Mouse (Mus musculus): ENCODE results near the gene Dgki. TPM values are rescaled to one million over a fixed set of nuclear protein-coding genes. Genes with fewer than 3 reads are reported as not detected.

Gene Dgki
- polyA plus RNA-seq, 1 experiment from 2014 or later: 2.8 TPM

DNA sequence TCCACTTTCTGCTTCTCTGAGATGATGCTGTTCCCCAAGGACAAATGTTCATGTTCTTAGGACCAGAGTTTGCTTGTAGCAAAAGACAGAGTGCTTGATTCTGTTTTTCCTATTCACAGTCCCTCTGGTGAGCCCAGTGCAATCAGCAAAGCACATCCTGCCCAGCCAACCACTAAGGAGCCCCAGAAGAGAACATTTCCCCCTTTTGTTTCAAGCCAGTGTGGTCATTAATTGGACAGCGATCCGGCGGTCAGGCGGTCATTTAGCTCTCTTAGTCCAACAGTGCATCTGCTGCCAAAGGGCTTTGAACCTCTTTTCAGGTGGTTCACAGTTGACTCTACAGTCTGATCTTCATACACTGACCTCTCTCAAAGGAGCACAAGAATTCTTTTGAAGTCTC is 10.6 kb upstream of the Dgki start:
- no peak for ATAC-seq (ENCODE audit: insufficient read depth, low FRiP score, low TSS enrichment)
- no peak for DNase-seq (ENCODE audit: low spot score)
- H3K4me3 ChIP-seq (ENCODE audit: low read depth, low read length): no peak overlapping the region
- H3K4me2 ChIP-seq (ENCODE audit: low read depth): no peak overlapping the region
- H3K27me3 ChIP-seq (ENCODE audit: control insufficient read depth, insufficient read depth, low read length): no peaks in the 10 kb centered on the region
- WGBS: 89% methylated on average over 4 of the region's 4 CpGs
- no peak overlapping the region for H3K9ac ChIP-seq (ENCODE audit: low read length)
- no peak overlapping the region for H3K27ac ChIP-seq (ENCODE audit: low read depth, low read length)
- H3K9me3 ChIP-seq (ENCODE audit: control insufficient read depth, low read length): no peaks in the 10 kb centered on the region
- H3K36me3 ChIP-seq (ENCODE audit: control insufficient read depth, insufficient read depth, low read length): no peaks in the 10 kb centered on the region
- no peaks in the 10 kb centered on the region for H3K4me1 ChIP-seq (ENCODE audit: control insufficient read depth, insufficient read depth, low read length)

GRCm38 (mm10) chr6:37306616-37307015 is 6.6 kb upstream of the Dgki start:
- Histone ChIP-seq H3K27me3 (ENCODE audit: control insufficient read depth, insufficient read depth, low read length) (peaks cover under 1% of the 10 kb centered on the region), H3K9ac (ENCODE audit: low read length) (no peak overlapping the region), H3K36me3 (ENCODE audit: control insufficient read depth, insufficient read depth, low read length) (no peaks in the 10 kb centered on the region), H3K4me2 (ENCODE audit: low read depth) (no peak overlapping the region), H3K27ac (ENCODE audit: low read depth, low read length) (no peak overlapping the region), H3K4me3 (ENCODE audit: low read depth, low read length) (no peak overlapping the region), H3K4me1 (ENCODE audit: control insufficient read depth, insufficient read depth, low read length) (no peaks in the 10 kb centered on the region), H3K9me3 (ENCODE audit: control insufficient read depth, low read length) (no peaks in the 10 kb centered on the region)
- WGBS: 79% methylated on average over 1 of the region's 1 CpGs
- DNase-seq (ENCODE audit: low spot score) (no peak), ATAC-seq (ENCODE audit: insufficient read depth, low FRiP score, low TSS enrichment) (no peak)

DNA sequence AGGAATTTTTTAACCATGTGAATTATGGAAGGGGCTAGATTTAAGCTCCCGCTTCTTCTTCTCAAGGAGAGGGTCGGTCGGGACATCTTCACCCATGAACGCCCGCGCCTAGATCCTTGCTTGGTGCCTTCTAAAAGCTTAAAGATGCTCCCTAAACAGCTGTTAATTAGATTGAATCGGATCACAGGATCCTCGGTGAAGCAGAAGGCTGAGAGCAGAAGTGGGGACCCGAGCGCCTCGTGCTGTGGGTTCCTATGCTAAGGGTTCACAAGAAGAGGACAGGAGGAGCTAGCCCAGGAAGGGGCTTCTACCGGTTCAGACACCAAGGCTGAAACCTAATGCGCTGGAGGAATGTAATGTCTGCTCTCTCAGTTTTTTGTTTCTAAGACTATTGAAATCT is 508 bp upstream of the Dgki start:
- no peaks in the 10 kb centered on the region for H3K36me3 ChIP-seq (ENCODE audit: control insufficient read depth, insufficient read depth, low read length)
- H3K27ac ChIP-seq (ENCODE audit: low read depth, low read length): no peak overlapping the region
- H3K4me2 ChIP-seq (ENCODE audit: low read depth): peak overlapping the region; percentile 90
- 10% methylated on average over 13 of the region's 13 CpGs for WGBS
- no peak overlapping the region; the same call in 1 of the 2 replicates for H3K9ac ChIP-seq (ENCODE audit: low read length)
- no peaks in the 10 kb centered on the region for H3K9me3 ChIP-seq (ENCODE audit: control insufficient read depth, low read length)
- peak overlapping the region; percentile 51 for H3K4me3 ChIP-seq (ENCODE audit: low read depth, low read length)
- H3K27me3 ChIP-seq (ENCODE audit: control insufficient read depth, insufficient read depth, low read length): peaks cover 22% of the 10 kb centered on the region
- DNase-seq (ENCODE audit: low spot score) (peak; percentile 20), ATAC-seq (ENCODE audit: insufficient read depth, low FRiP score, low TSS enrichment) (peak; percentile 10; the same call in 1 of the 2 replicates)
- peaks cover 3% of the 10 kb centered on the region; the same call in 1 of the 2 replicates for H3K4me1 ChIP-seq (ENCODE audit: control insufficient read depth, insufficient read depth, low read length)

GRCm38 (mm10) chr6:37298982-37299381 is 1.0 kb downstream of the Dgki start:
- no peak overlapping the region for H3K27ac ChIP-seq (ENCODE audit: low read depth, low read length)
- no peaks in the 10 kb centered on the region for H3K36me3 ChIP-seq (ENCODE audit: control insufficient read depth, insufficient read depth, low read length)
- no peak for ATAC-seq (ENCODE audit: insufficient read depth, low FRiP score, low TSS enrichment)
- whole genome bisulfite sequencing: 44% methylated on average over 4 of the region's 4 CpGs
- no peak for DNase-seq (ENCODE audit: low spot score)
- H3K9ac ChIP-seq (ENCODE audit: low read length): no peak overlapping the region
- peaks cover 3% of the 10 kb centered on the region; the same call in 1 of the 2 replicates for H3K4me1 ChIP-seq (ENCODE audit: control insufficient read depth, insufficient read depth, low read length)
- peak overlapping the region; percentile 90 for H3K4me2 ChIP-seq (ENCODE audit: low read depth)
- peaks cover 22% of the 10 kb centered on the region for H3K27me3 ChIP-seq (ENCODE audit: control insufficient read depth, insufficient read depth, low read length)
- H3K9me3 ChIP-seq (ENCODE audit: control insufficient read depth, low read length): no peaks in the 10 kb centered on the region
- H3K4me3 ChIP-seq (ENCODE audit: low read depth, low read length): peak overlapping the region; percentile 51

GRCm38 (mm10) chr6:37297744-37298482 is 2.1 kb downstream of the Dgki start:
- peaks cover 22% of the 10 kb centered on the region for H3K27me3 ChIP-seq (ENCODE audit: control insufficient read depth, insufficient read depth, low read length)
- ATAC-seq (ENCODE audit: insufficient read depth, low FRiP score, low TSS enrichment): no peak
- H3K9me3 ChIP-seq (ENCODE audit: control insufficient read depth, low read length): no peaks in the 10 kb centered on the region
- DNase-seq (ENCODE audit: low spot score): no peak
- no peak overlapping the region for H3K4me3 ChIP-seq (ENCODE audit: low read depth, low read length)
- H3K4me1 ChIP-seq (ENCODE audit: control insufficient read depth, insufficient read depth, low read length): peaks cover 3% of the 10 kb centered on the region; the same call in 1 of the 2 replicates
- H3K9ac ChIP-seq (ENCODE audit: low read length): no peak overlapping the region
- H3K36me3 ChIP-seq (ENCODE audit: control insufficient read depth, insufficient read depth, low read length): no peaks in the 10 kb centered on the region
- 45% methylated on average over 8 of the region's 8 CpGs for WGBS
- no peak overlapping the region for H3K4me2 ChIP-seq (ENCODE audit: low read depth)
- H3K27ac ChIP-seq (ENCODE audit: low read depth, low read length): no peak overlapping the region

GRCm38 (mm10) chr6:37292068-37292467 is 7.9 kb downstream of the Dgki start:
- WGBS: 90% methylated on average over 2 of the region's 2 CpGs
- H3K4me3 ChIP-seq (ENCODE audit: low read depth, low read length): no peak overlapping the region
- no peaks in the 10 kb centered on the region for H3K9me3 ChIP-seq (ENCODE audit: control insufficient read depth, low read length)
- no peaks in the 10 kb centered on the region for H3K27me3 ChIP-seq (ENCODE audit: control insufficient read depth, insufficient read depth, low read length)
- DNase-seq (ENCODE audit: low spot score) (no peak), ATAC-seq (ENCODE audit: insufficient read depth, low FRiP score, low TSS enrichment) (no peak)
- no peak overlapping the region for H3K27ac ChIP-seq (ENCODE audit: low read depth, low read length)
- H3K9ac ChIP-seq (ENCODE audit: low read length): no peak overlapping the region
- no peaks in the 10 kb centered on the region for H3K36me3 ChIP-seq (ENCODE audit: control insufficient read depth, insufficient read depth, low read length)
- H3K4me1 ChIP-seq (ENCODE audit: control insufficient read depth, insufficient read depth, low read length): no peaks in the 10 kb centered on the region
- H3K4me2 ChIP-seq (ENCODE audit: low read depth): no peak overlapping the region

DNA sequence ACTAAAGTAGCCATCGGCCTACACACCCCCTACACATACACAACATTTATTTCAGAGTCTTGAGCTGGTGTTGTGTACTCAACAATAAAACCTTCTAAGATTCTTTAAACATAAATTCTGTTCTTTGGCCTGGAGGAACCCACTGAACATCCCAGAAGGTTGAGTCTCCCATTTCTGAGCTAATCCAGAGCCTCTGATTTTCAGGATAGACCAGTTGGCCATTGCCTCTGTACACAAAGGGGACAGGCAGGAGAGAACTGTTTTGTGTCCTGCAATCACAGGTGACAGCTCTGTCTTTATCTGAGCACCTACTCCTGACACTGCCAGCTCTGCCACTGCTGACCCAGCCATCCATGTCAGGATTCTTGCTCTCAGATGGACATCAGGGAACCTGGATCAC is 8.8 kb downstream of the Dgki start:
- no peak for DNase-seq (ENCODE audit: low spot score)

DNA sequence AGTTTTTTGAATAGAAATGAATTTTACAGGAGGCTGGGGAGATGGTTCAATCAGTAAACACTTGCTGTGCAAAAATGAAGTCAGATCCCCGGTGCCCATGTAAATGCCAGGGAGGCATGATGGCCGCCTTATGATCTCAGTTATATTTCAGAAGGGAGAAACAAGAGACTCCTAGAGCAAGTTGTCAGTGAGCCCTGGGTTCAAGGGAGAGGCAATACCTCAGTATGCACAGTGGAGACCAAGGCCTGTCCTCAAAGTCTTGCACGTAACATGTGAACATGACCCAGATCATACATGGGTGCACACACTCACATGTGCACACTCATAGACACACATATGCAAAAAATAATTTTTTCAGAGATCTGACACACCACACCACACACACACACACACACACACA is 9.3 kb downstream of the Dgki start:
- Histone ChIP-seq H3K36me3 (ENCODE audit: control insufficient read depth, insufficient read depth, low read length) (no peaks in the 10 kb centered on the region), H3K4me3 (ENCODE audit: low read depth, low read length) (no peak overlapping the region), H3K9ac (ENCODE audit: low read length) (no peak overlapping the region), H3K27me3 (ENCODE audit: control insufficient read depth, insufficient read depth, low read length) (no peaks in the 10 kb centered on the region), H3K4me1 (ENCODE audit: control insufficient read depth, insufficient read depth, low read length) (no peaks in the 10 kb centered on the region), H3K27ac (ENCODE audit: low read depth, low read length) (no peak overlapping the region), H3K9me3 (ENCODE audit: control insufficient read depth, low read length) (no peaks in the 10 kb centered on the region), H3K4me2 (ENCODE audit: low read depth) (no peak overlapping the region)
- 98% methylated on average over 3 of the region's 3 CpGs for WGBS
- no peak for DNase-seq (ENCODE audit: low spot score)
- no peak for ATAC-seq (ENCODE audit: insufficient read depth, low FRiP score, low TSS enrichment)

More for the DNA sequence above, 8.8 kb downstream of the Dgki start:
- Histone ChIP-seq H3K4me1 (ENCODE audit: control insufficient read depth, insufficient read depth, low read length) (no peaks in the 10 kb centered on the region), H3K9me3 (ENCODE audit: control insufficient read depth, low read length) (no peaks in the 10 kb centered on the region), H3K27ac (ENCODE audit: low read depth, low read length) (no peak overlapping the region), H3K4me3 (ENCODE audit: low read depth, low read length) (no peak overlapping the region), H3K36me3 (ENCODE audit: control insufficient read depth, insufficient read depth, low read length) (no peaks in the 10 kb centered on the region), H3K9ac (ENCODE audit: low read length) (no peak overlapping the region), H3K27me3 (ENCODE audit: control insufficient read depth, insufficient read depth, low read length) (no peaks in the 10 kb centered on the region), H3K4me2 (ENCODE audit: low read depth) (no peak overlapping the region)
- no peak for ATAC-seq (ENCODE audit: insufficient read depth, low FRiP score, low TSS enrichment)
- 96% methylated on average over 1 of the region's 1 CpGs for WGBS

DNA sequence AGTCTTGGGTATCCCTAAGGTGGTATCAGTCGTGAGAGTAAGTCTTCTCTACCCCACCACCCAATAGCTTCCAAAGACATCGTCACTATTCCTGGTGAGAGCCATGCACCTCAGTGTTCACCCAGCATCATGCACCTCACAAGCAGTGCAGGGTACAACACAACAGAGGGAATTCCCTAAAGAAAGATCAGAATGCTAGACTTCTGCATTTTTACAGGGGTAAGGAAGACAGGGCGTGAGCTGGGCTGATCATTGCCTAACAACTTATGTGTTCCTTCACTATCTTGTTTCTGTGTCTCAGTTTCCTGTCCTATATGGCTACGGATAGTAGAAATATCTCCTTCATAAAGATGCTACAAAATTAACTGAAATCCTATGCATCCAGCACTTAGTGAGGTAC is 13.8 kb downstream of the Dgki start:
- no peak overlapping the region for H3K27ac ChIP-seq (ENCODE audit: low read depth, low read length)
- DNase-seq (ENCODE audit: low spot score): no peak
- H3K4me2 ChIP-seq (ENCODE audit: low read depth): no peak overlapping the region
- H3K4me1 ChIP-seq (ENCODE audit: control insufficient read depth, insufficient read depth, low read length): no peaks in the 10 kb centered on the region
- 92% methylated on average over 4 of the region's 4 CpGs for WGBS
- no peaks in the 10 kb centered on the region for H3K9me3 ChIP-seq (ENCODE audit: control insufficient read depth, low read length)
- no peak for ATAC-seq (ENCODE audit: insufficient read depth, low FRiP score, low TSS enrichment)
- H3K9ac ChIP-seq (ENCODE audit: low read length): no peak overlapping the region
- H3K36me3 ChIP-seq (ENCODE audit: control insufficient read depth, insufficient read depth, low read length): no peaks in the 10 kb centered on the region
- H3K4me3 ChIP-seq (ENCODE audit: low read depth, low read length): no peak overlapping the region
- no peaks in the 10 kb centered on the region for H3K27me3 ChIP-seq (ENCODE audit: control insufficient read depth, insufficient read depth, low read length)

All from neural tube, embryonic 11.5 days (tissue).